Mouse (Mus musculus): ENCODE measurements around the gene Doxl2. TPM values are rescaled to one million over a fixed set of nuclear protein-coding genes. Genes with fewer than 3 reads are reported as not detected.
"Not testable (repeated sequence)": the region's sequence is repeated elsewhere in the genome, so short reads cannot be mapped to it uniquely, and the experiment has no call there.

Gene Doxl2
- polyA plus RNA-seq (2015; fragmentation: Nextera tagmentation; extraction: Ambion mirVana): not detected in 2 replicates

DNA sequence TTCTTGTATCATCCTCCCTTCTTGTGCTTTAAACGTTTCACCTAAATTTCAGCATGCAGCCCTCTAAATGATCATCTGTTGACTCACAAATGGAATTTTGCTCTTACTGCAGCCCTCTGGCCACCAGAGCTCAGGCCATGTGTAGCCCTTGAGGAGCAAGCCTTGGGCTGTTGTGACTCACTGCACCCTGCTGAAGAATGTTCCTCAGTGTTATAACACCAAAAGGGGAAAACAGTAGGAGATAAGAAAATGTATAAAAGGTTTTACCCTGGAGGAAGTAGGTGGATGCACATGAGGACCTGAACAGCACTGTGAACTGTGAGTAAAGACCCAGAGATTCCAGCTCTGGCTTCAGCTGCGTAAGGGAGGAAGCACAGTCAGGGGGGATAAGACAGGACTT is at the start of gene Doxl2:
Gene Doxl2 (plus strand): TSS at position 301 of the 400 bp plus-strand sequence.
- Histone ChIP-seq H3K36me3 (no peaks in the 10 kb centered on the region), H3K27me3 (replicated peaks) (no peaks in the 10 kb centered on the region), H3K9ac (no peak within 1 kb of the TSS), H3K27ac (no peak within 1 kb of the TSS), H3K4me1 (no peaks in the 10 kb centered on the region), H3K4me2 (no peak within 1 kb of the TSS), H3K4me3 (replicated peaks) (no peak within 1 kb of the TSS), H3K9me3 (no peaks in the 10 kb centered on the region)
- 78% methylated on average over 2 of the region's 2 CpGs for WGBS
- no peak for ATAC-seq (ENCODE audit: insufficient read depth, low FRiP score, low read depth)

DNA sequence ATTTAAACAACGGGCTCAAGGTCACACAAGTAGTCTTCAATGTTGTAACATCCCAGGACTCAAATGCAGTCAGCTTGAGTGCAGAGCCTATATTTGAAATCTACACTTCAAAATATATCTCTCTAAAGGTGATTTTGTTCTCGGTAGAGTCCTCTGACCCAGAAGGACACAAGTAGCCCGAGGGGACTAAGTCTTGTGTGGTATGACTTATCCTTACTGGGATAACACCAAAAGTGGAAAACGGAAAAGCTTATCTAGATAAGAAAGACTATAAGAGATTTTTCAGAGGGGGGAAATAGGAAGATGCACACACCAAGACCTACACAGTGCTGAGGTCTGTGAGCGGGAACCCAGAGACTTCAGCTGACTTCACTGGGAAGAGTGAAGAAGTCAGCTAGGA is 45.2 kb upstream of the Doxl2 start, which contains the start of gene 1600015I10Rik:
Gene 1600015I10Rik (plus strand): TSS at position 301 of the 400 bp plus-strand sequence.
- Histone ChIP-seq H3K4me1 (no peaks in the 10 kb centered on the region), H3K27ac (no peak within 1 kb of the TSS), H3K9me3 (no peaks in the 10 kb centered on the region), H3K9ac (no peak within 1 kb of the TSS), H3K4me2 (no peak within 1 kb of the TSS), H3K27me3 (replicated peaks) (no peaks in the 10 kb centered on the region), H3K36me3 (no peaks in the 10 kb centered on the region), H3K4me3 (replicated peaks) (no peak within 1 kb of the TSS)
- WGBS: 85% methylated on average over 5 of the region's 5 CpGs
- ATAC-seq (ENCODE audit: insufficient read depth, low FRiP score, low read depth): no peak

DNA sequence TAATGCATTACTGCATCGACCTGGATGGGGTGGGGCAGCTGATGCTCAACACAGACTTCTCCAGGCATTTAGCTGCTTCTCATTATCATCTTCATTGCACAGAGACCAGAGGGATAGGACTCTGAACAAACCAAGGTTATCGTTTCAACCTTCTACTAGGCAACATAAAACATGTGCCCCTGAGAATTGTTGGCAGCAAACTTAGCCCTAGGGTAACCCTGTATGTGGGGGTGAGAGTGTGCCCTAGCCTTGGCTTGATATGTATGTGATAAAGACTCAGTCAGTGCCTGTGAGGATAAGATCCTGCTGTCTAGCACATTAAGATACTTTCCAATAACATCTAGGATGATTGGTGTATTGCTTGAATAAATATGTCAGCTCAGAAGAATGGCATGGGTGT is 25.2 kb upstream of the Doxl2 start:
- H3K27me3 ChIP-seq (replicated peaks): no peaks in the 10 kb centered on the region
- H3K27ac ChIP-seq: no peak overlapping the region
- WGBS: 73% methylated on average over 2 of the region's 2 CpGs
- no peak overlapping the region for H3K4me2 ChIP-seq
- ATAC-seq (ENCODE audit: insufficient read depth, low FRiP score, low read depth): no peak
- H3K36me3 ChIP-seq: no peaks in the 10 kb centered on the region
- no peaks in the 10 kb centered on the region for H3K4me1 ChIP-seq
- H3K9ac ChIP-seq: no peak overlapping the region
- no peak overlapping the region for H3K4me3 ChIP-seq (replicated peaks)
- no peaks in the 10 kb centered on the region for H3K9me3 ChIP-seq

DNA sequence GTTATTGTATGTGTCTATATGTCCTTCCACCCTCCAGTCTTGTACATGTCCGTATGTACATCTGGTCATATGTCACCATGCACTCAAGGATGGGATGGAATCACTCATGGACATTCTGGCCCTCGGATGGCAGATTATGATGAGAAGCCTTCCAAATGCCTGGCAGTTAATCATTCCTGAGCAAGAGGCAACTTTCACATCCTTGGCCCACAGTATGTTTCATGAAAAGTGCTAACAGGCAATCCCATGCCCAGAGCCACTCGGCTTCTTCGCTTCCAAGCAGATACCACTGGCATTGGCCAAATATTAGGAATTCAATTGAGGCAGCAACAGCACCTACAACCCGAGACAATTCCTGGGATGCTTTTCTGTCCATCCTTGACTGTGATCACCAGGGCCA is 24.1 kb upstream of the Doxl2 start:
- ATAC-seq (ENCODE audit: insufficient read depth, low FRiP score, low read depth): no peak

DNA sequence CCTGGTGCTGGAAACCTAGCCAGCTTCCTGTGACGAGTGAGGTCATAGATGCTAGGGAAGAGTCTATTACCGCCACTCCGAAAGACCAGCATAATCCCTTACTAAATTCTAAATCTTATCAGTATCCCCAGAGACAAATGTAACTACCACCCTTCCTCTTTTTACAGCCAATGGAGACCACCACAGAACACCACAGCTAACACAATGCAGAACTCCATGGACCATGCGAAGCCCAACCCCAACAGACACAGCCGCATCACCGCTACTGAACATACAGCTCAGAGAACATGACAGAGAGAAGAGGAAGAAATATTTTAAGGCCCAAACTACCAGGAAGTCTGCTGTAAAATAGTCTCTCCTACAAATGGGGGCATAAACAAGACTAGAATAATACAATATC is 23.1 kb upstream of the Doxl2 start:
- Histone ChIP-seq H3K27ac (no peak overlapping the region), H3K9ac (no peak overlapping the region), H3K4me1 (no peaks in the 10 kb centered on the region), H3K4me3 (replicated peaks) (no peak overlapping the region), H3K27me3 (replicated peaks) (no peaks in the 10 kb centered on the region), H3K36me3 (no peaks in the 10 kb centered on the region), H3K9me3 (no peaks in the 10 kb centered on the region), H3K4me2 (no peak overlapping the region)
- WGBS: 81% methylated on average over 6 of the region's 6 CpGs
- ATAC-seq (ENCODE audit: insufficient read depth, low FRiP score, low read depth): no peak

More for the DNA sequence above, 24.1 kb upstream of the Doxl2 start:
- Histone ChIP-seq H3K27me3 (replicated peaks) (no peaks in the 10 kb centered on the region), H3K27ac (no peak overlapping the region), H3K36me3 (no peaks in the 10 kb centered on the region), H3K4me1 (no peaks in the 10 kb centered on the region), H3K9ac (no peak overlapping the region), H3K4me2 (no peak overlapping the region), H3K4me3 (replicated peaks) (no peak overlapping the region), H3K9me3 (no peaks in the 10 kb centered on the region)
- WGBS: 84% methylated on average over 5 of the region's 5 CpGs

DNA sequence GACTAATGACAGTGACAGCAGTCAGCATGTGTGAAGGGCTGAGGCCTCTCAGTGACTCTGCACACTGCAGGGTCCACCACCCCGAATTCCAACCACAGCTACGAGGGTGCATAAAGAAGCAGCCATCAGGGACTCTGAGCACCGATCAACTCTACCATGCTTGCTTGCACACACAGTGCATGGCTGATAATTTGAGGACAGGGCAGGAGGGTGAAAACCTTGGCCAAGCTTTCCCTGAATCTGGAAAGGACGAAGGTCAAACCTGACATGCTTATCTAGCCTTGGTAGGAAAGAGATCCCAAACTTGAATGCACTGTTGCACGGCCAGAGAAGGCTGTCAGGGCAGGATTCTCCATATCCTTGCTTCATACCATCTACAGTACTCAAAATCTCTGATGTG is 21.5 kb upstream of the Doxl2 start:
- H3K4me2 ChIP-seq: no peak overlapping the region
- no peaks in the 10 kb centered on the region for H3K9me3 ChIP-seq
- no peak for ATAC-seq (ENCODE audit: insufficient read depth, low FRiP score, low read depth)
- no peak overlapping the region for H3K9ac ChIP-seq
- H3K4me1 ChIP-seq: no peaks in the 10 kb centered on the region
- H3K27me3 ChIP-seq (replicated peaks): no peaks in the 10 kb centered on the region
- 86% methylated on average over 5 of the region's 5 CpGs for WGBS
- no peaks in the 10 kb centered on the region for H3K36me3 ChIP-seq
- H3K27ac ChIP-seq: no peak overlapping the region
- H3K4me3 ChIP-seq (replicated peaks): no peak overlapping the region

DNA sequence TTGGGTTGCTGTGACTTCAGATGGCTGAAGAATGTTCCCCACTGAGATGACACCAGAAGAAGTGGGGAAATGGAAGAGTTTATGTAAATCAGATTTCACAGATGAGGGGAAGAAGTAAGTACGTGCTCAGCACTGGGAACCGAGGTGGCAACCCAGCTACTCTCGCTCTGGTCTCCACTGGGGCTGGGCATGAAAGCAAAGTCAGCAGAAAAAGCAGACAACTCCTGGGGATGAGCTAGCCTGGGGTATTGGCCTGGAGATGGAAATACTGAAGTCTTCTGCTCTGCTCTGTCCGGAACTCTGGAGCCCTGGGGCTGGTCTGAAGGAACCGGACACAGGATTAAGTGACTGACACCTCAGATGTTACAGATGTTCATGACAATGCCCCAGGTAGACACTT is 20.6 kb upstream of the Doxl2 start:
- Histone ChIP-seq H3K27me3 (replicated peaks) (no peaks in the 10 kb centered on the region), H3K27ac (no peak overlapping the region), H3K9ac (no peak overlapping the region), H3K4me2 (no peak overlapping the region), H3K9me3 (no peaks in the 10 kb centered on the region), H3K36me3 (no peaks in the 10 kb centered on the region), H3K4me1 (no peaks in the 10 kb centered on the region), H3K4me3 (replicated peaks) (no peak overlapping the region)
- 83% methylated on average over 5 of the region's 5 CpGs for WGBS
- no peak for ATAC-seq (ENCODE audit: insufficient read depth, low FRiP score, low read depth)

DNA sequence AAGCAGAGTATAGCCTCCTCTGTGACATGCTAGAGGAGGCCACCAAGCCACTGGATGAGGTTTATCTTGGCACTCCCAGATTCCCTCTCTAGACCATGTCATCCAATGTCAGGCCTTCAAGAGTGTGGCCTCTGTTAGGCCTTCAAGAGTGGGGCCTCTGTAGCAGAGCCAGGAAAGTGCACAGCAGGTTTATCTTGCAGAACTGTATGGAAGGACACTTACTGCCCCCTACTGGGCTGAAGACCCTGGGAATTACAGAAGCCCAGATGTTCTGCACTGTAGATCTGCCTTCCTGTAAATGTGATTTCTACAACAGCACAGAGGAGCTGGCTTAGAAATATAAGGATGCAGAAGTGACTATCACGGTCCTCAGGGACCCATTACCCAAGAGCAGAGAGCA is 19.8 kb upstream of the Doxl2 start:
- no peaks in the 10 kb centered on the region for H3K36me3 ChIP-seq
- 31% methylated on average over 1 of the region's 1 CpGs for WGBS
- no peaks in the 10 kb centered on the region for H3K4me1 ChIP-seq
- no peak overlapping the region for H3K9ac ChIP-seq
- H3K4me2 ChIP-seq: no peak overlapping the region
- no peaks in the 10 kb centered on the region for H3K27me3 ChIP-seq (replicated peaks)
- H3K27ac ChIP-seq: no peak overlapping the region
- H3K9me3 ChIP-seq: no peaks in the 10 kb centered on the region
- ATAC-seq (ENCODE audit: insufficient read depth, low FRiP score, low read depth): no peak
- no peak overlapping the region for H3K4me3 ChIP-seq (replicated peaks)

DNA sequence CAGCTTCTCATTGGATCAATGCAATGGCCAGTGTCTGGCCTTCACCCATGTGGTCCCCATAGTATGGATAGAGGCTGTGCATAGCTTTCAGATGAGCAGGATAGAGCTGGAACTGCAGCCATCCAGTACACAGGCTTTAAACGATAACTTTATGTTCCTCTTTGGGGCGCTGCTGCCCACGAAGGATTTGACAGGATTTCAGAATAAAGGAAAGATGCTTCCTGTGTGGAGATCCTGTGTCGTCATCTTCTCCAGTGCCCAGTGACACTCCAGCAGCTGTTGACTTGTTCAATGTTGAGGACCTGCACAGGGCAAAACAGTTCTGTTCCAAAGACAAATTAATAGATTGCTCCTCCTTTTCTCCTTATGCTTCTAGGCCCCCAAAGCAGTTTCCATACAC is 18.0 kb upstream of the Doxl2 start:
- ATAC-seq (ENCODE audit: insufficient read depth, low FRiP score, low read depth): no peak
- Histone ChIP-seq H3K27me3 (replicated peaks) (no peaks in the 10 kb centered on the region), H3K27ac (no peak overlapping the region), H3K4me3 (replicated peaks) (no peak overlapping the region), H3K9me3 (no peaks in the 10 kb centered on the region), H3K36me3 (no peaks in the 10 kb centered on the region), H3K4me1 (no peaks in the 10 kb centered on the region), H3K4me2 (no peak overlapping the region), H3K9ac (no peak overlapping the region)
- 81% methylated on average over 4 of the region's 4 CpGs for WGBS

DNA sequence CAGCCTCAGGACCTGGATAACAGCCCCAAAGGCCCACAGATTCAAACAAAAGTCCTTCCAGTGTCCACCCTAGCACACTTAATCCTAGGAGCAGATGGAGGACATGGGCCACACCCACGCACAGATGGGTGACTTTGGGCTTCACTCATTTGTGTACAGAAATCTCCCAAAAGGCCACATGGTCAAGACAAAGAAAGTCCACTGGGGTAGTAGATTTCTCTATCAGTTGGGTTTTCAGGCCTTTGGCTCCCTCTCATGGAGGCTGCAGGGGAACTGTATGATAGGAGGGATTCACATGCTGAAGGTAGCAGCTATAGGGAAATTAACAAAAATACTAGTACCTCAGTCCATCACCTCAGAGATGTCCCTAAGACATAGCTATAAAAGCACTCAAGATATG is 16.7 kb upstream of the Doxl2 start:
- Histone ChIP-seq H3K27ac (no peak overlapping the region), H3K9ac (no peak overlapping the region), H3K4me1 (no peaks in the 10 kb centered on the region), H3K36me3 (no peaks in the 10 kb centered on the region), H3K4me2 (no peak overlapping the region), H3K4me3 (replicated peaks) (no peak overlapping the region), H3K27me3 (replicated peaks) (no peaks in the 10 kb centered on the region), H3K9me3 (no peaks in the 10 kb centered on the region)
- 42% methylated on average over 1 of the region's 1 CpGs for WGBS
- no peak for ATAC-seq (ENCODE audit: insufficient read depth, low FRiP score, low read depth)

DNA sequence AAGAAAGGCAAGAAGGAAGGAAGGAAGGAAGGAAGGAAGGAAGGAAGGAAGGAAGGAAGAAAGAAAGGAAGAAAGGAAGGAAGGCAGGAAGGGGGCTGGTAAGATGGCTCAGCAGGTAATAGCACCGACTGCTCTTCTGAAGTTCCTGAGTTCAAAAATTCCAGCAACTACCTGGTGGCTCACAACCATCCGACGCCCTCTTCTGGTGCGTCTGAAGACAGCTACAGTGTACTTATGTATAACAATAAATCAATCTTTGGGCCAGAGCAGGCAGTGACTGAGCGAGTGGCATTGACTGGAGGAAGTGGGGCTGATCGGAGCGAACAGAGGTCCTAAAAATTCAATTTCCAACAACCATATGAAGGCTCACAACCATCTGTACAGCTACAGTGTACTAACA is 15.6 kb upstream of the Doxl2 start:
- H3K9me3 ChIP-seq; H3K4me2 ChIP-seq; H3K9ac ChIP-seq; H3K4me3 ChIP-seq (replicated peaks); ATAC-seq (ENCODE audit: insufficient read depth, low FRiP score, low read depth); H3K36me3 ChIP-seq; H3K4me1 ChIP-seq; H3K27me3 ChIP-seq (replicated peaks); H3K27ac ChIP-seq: not testable (repeated sequence)
- 22% methylated on average over 7 of the region's 7 CpGs for WGBS

DNA sequence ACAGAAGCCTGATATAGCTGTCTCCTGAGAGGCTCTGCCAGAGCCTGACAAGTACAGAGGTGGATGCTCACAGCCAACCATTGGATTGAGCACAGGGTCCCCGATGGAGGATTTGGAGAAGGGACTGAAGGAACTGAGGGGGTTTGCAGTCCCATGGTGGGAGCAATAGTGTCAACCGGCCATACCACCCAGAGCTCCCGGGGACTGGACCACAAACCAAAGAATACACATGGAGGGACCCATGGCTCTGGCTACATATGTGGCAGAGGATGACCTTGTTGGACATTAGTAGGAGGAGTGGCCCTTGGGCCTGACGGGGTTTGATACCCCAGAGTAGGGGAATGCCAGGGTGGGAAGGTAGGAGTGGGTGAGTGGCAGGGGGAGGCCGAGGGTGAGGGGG is 8.1 kb upstream of the Doxl2 start:
- WGBS: 79% methylated on average over 5 of the region's 5 CpGs
- H3K9ac ChIP-seq; H3K27ac ChIP-seq; H3K4me2 ChIP-seq; ATAC-seq (ENCODE audit: insufficient read depth, low FRiP score, low read depth); H3K9me3 ChIP-seq; H3K4me3 ChIP-seq (replicated peaks); H3K36me3 ChIP-seq; H3K4me1 ChIP-seq; H3K27me3 ChIP-seq (replicated peaks): not testable (repeated sequence)

DNA sequence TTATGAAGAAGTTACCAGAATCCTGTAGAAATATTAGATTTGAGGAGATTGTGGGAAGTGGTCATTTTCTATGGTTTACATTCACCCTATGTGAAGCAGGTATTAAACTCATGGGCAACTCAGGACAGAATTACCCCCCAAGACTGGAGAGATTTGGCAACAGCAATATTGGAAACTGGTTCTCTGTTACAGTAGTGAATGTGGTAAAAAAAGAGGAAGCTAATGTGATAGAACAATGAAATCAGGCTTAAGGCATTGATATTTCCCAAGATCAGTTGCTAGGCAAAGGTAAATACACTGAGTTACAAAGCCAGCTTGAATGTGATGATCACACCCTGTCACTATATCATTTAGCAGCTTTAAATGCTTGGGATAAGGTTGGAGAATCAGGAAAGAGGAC is 6.9 kb upstream of the Doxl2 start:
- no peaks in the 10 kb centered on the region for H3K4me1 ChIP-seq

More for the DNA sequence above, 6.9 kb upstream of the Doxl2 start:
- Histone ChIP-seq H3K36me3 (no peaks in the 10 kb centered on the region), H3K4me2 (no peak overlapping the region), H3K27ac (no peak overlapping the region), H3K9me3 (no peaks in the 10 kb centered on the region), H3K9ac (no peak overlapping the region), H3K27me3 (replicated peaks) (no peaks in the 10 kb centered on the region), H3K4me3 (replicated peaks) (no peak overlapping the region)
- no peak for ATAC-seq (ENCODE audit: insufficient read depth, low FRiP score, low read depth)
